Mouse (Mus musculus): Measurements from ENCODE around the gene Rbm15.
A peak's percentile ranks its signal among the peaks of the same experiment; 100 is the strongest.
"Not testable (repeated sequence)": the region's sequence is repeated elsewhere in the genome, so short reads cannot be mapped to it uniquely, and the experiment has no call there.

The Rbm15 gene

GRCm38 (mm10) chr3:107330503-107331424 lies 2.7 kb downstream of the Rbm15 start:
- no peak for DNase-seq (ENCODE audit: low read depth)

DNA sequence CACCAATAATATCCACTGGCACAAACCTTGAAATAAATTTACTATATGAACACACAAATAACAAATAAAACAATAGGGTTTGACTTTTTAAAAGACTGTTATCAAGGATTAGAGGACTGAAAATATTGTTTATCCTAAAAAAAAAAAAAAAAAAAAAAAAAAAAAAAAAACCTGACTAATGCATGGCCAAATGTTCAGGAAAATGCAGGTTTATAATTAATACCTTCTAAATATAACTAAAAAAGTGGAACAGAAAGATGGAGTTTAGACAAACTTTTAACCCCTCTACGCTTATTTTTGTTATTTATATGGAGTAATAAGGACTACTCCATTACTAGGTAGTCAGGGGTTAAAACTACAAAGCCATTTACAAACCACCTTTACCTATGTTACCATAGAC lies 7.0 kb downstream of the Rbm15 start:
- no peak for DNase-seq (ENCODE audit: low read depth)

- no peak for DNase-seq (ENCODE audit: low read depth)
Measured at GRCm38 (mm10) chr3:107321776-107322175, 11.7 kb downstream of the Rbm15 start.

DNA sequence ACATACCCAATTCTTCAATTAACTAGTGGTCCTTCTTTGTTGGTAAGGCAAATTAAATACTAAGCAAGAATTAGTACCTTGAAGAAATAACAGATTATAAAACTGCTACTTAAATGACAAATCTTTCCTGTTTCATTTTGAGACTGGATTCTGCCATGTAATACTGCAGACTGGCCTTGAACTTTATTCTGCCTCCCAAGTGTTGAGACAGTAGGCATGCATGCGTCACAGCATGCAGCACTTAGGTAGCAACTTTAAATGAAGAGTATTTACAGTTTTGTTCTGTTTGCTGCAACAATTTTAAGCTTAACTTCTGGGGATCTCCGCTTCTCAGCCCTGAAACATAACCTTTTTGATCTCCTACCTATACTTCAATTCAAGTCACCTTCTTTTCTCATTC lies 12.3 kb downstream of the Rbm15 start:
- DNase-seq (ENCODE audit: low read depth), result no peak

DNA sequence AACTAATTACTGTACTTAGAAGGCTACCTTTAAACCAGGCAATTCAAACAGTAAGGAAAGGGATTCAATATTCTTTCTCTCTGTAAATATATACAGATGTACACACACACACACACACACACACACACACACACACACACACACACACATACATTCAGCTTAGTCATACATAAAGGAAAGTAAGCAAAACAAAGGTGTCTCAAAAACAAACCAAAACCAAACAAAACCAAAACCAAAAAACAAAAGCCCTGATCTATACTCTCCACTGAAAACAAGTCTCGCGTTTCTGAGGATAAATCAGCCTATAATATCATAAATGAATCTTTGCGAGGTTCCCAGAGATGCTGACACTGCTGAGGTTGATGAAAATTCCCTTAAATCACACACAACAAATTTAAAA lies 16.1 kb downstream of the Rbm15 start:
- DNase-seq (ENCODE audit: low read depth), result no peak

DNA sequence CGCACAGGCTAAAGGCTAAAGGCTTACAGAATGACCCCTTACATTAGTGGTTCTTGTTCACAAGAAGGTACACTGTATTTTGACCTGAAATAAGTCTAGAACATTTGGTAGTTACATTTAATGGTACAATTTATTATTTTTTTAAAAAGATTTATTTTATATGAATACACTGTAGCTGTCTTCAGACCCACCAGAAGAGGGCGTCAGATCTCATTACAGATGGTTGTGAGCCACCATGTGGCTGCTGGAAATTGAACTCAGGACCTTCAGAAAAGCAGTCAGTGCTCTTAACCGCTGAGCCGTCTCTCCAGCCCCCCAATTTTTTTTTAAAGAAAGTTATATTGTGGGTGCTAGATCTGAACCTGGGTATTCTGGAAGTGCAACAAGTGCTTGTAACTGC lies 36.6 kb downstream of the Rbm15 start:
- not testable (repeated sequence) for DNase-seq (ENCODE audit: low read depth)

DNA sequence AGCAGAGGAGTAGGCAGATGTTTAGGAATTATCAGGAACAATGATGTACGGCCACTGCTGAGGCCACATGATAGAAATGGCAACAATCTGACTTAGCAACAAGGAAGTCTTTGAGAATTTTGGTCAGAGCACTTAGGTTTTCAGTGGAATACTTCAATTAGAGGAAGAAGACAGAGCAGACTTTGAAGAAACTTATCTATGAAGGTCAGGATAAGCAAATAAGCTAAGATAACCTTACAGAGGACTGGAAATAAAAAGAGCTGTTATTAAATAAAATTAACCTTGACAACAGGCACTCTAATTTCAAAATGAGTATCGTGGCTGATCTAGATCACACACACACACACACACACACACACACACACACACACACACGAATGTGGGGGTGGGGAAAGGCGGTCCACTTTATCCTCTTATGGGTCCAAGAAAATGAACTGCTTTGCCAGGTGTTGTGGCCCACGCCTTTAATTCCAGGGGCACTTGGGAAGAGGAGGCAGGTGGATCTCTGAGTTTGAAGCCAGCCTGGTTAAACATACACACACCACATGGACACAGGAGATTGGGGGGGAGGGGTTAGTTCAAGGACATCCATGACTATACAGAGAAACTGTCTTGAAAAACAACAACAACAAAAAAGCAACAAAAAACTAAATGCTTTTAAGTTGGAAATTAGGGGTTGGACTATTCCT lies 37.7 kb downstream of the Rbm15 start:
- DNase-seq (ENCODE audit: low read depth), result no peak

GRCm38 (mm10) chr3:107290764-107291381 lies 42.6 kb downstream of the Rbm15 start, which contains the start of gene Slc16a4:
Gene Slc16a4, plus strand, starts transcription at chr3:107291230.
- DNase-seq (ENCODE audit: low read depth), result peak; percentile 82

DNA sequence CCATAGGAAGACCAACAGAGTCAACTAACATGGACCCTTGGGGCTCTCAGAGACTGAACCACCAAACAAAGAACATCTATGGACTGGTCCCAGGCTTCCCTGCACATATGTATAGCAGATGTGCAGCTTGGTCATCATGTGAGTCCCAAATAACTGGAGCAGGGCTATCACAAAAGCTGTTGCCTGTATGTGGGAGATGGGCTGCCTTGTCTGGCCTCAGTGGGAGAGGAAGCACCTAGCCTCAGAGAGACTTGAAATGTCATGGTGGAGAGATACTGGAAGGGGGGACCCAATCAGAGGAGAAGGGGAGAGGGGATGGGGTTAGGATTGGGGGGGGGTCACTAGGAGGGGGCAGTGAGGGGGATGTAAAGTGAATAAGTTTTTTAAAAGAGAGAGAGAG lies 46.1 kb downstream of the Rbm15 start:
- no peak for DNase-seq (ENCODE audit: low read depth)

DNA sequence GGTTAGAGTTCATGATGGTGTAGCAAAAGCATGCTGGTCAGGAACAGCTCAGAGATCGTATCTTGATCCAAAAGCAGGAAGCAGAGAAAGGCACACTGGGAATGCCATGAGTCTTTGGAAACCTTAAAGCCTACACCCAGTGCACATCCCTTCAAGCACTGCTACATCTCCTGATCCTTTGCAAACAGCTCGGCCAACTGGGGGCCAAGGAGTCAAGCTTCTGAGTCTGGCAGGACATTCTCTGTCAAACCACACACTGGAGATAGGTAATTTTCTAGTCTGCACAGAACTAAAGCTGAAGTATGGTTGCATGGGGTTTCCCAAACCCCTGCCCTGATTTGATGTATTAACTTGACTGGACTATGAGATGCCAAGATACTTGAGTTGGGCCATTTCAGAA lies 47.4 kb downstream of the Rbm15 start:
- no peak for DNase-seq (ENCODE audit: low read depth)

- DNase-seq (ENCODE audit: low read depth), result peak; percentile 95
Measured at GRCm38 (mm10) chr3:107278479-107279269, 54.8 kb downstream of the Rbm15 start, which contains the start of gene Lamtor5. Gene Lamtor5, plus strand, starts transcription at chr3:107278858.

DNA sequence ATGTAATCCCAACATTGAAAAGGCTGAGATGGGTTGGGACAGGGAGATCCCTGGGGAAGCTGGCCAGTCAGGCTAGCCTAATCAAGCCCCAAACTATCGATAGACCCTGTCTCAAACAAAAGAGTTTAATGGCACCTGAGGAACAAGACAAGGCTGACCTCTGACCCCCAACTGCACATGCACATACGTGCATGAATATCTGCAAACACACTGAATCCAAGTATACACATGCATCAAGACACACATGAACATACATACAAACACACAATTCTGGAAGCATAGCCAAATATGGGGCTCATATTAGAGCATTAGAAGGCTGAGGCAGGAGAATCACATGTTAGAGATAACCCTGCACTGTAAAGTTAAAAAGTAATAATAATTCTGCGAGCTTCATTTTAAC lies 56.8 kb downstream of the Rbm15 start:
- DNase-seq (ENCODE audit: low read depth), result no peak

DNA sequence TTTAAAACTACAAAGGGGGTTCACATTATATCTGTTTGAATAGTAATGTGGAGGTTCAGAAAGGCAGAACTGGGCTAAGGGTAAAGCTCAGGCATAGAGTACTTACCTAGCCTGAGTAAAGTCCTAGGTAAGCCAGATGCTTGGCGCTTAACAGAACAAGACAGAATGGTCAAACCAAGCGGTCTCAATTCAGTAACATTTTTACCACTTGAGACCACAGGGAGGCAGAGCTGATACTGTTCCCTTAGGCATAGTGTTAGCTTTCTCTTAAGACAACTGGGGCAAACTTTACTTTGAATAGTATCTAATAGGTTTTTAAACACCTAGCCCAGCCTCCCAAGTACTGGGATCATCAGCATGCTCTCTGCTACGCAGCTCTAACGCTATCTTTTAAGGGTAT lies 57.5 kb downstream of the Rbm15 start:
- DNase-seq (ENCODE audit: low read depth), result peak; percentile 36
